Mouse (Mus musculus) forebrain, embryonic 11.5 days (tissue): Measurements from ENCODE around the gene Gpr157. TPM values are rescaled to one million over a fixed set of nuclear protein-coding genes. Genes with fewer than 3 reads are reported as not detected.

Experiments used
- ATAC-seq: fragments of 200-750 bp; cut with Nextera tagmentation; replicated peaks from 2 replicates; pipeline ENCODE4 v1.8.0; 2017; ENCODE audit warnings: moderate TSS enrichment; ENCODE audit not compliant: low FRiP score
- DNase-seq: peaks from one replicate; pipeline ENCODE4 v3.0.0-alpha.2; 2017; ENCODE audit warnings: low spot score
- H3K27ac ChIP-seq: fragments of 300-500 bp; sonication (generic); 2 replicates; pipeline ENCODE4 v1.5.1; 2014; ENCODE audit warnings: low read depth, low read length
- H3K27me3 ChIP-seq: fragments of 300-500 bp; sonication (generic); 2 replicates; pipeline ENCODE4 v1.6.1; 2014; ENCODE audit warnings: mild to moderate bottlenecking, low read length, mixed read lengths; ENCODE audit not compliant: control insufficient read depth, insufficient read depth
- H3K36me3 ChIP-seq: fragments of 300-500 bp; sonication (generic); 2 replicates; pipeline ENCODE4 v1.6.1; 2014; ENCODE audit warnings: mild to moderate bottlenecking, low read length, moderate library complexity, mixed read lengths; ENCODE audit not compliant: control insufficient read depth, insufficient read depth
- H3K4me1 ChIP-seq: fragments of 300-500 bp; sonication (generic); replicated peaks from 2 replicates; pipeline ENCODE4 v1.6.1; 2014; ENCODE audit warnings: low read length, mixed read lengths; ENCODE audit not compliant: control insufficient read depth, insufficient read depth
- H3K4me2 ChIP-seq: fragments of 300-500 bp; sonication (generic); 2 replicates; pipeline ENCODE4 v1.6.1; 2014; ENCODE audit warnings: low read depth, mild to moderate bottlenecking, low read length, moderate library complexity, mixed read lengths; ENCODE audit not compliant: severe bottlenecking
- H3K4me3 ChIP-seq: fragments of 300-500 bp; sonication (generic); 2 replicates; pipeline ENCODE4 v1.5.1; 2014; ENCODE audit warnings: low read depth, low read length
- H3K9ac ChIP-seq: fragments of 300-500 bp; sonication (generic); 2 replicates; pipeline ENCODE4 v1.6.1; 2014; ENCODE audit warnings: low read length
- H3K9me3 ChIP-seq: fragments of 300-500 bp; sonication (generic); 2 replicates; pipeline ENCODE4 v1.6.1; 2016; ENCODE audit warnings: low read length, mixed read lengths; ENCODE audit not compliant: control insufficient read depth
- WGBS: fragments of 180-500 bp; shearing (Covaris S2); extraction: QIAGEN DNeasy Blood & Tissue Kit; methylation state at CpG from one replicate; pipeline ENCODE4 v1.1.7; 2014; 5-methylcytosine and 5-hydroxymethylcytosine counted together
- polyA plus RNA-seq: library from polyadenylated mRNA; unstranded; fragments of >200 nt; fragmentation: Nextera tagmentation; extraction: Ambion mirVana; gene quantifications from 2 replicates; pipeline ENCODE4 v1.2.1, GENCODE M21; 2014

Gene Gpr157
- polyA plus RNA-seq, 1 experiment from 2014 or later: 0.24 TPM

DNA sequence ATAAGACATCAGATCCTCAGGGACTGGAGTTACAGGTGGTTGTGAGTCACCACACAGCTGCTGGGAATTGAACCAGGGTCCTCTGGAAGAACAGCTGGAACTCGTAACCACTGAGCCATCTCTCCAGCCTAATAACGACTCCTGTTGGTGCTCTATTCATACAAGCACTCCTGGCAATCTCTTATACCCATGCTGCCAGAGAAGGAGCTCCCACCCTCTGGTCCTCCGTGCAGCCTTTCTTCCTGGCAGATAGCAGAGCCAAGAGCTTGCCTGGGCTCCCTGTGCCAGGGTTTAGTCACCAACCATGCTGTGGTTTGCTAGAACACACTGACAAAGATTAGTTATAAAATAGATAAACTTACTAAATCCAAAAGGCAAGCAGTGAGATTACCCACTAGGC lies 22.5 kb downstream of the Gpr157 start:
- Histone ChIP-seq H3K27me3 (no peaks in the 10 kb centered on the region), H3K4me2 (no peak overlapping the region), H3K4me3 (no peak overlapping the region), H3K9me3 (no peaks in the 10 kb centered on the region), H3K4me1 (no peaks in the 10 kb centered on the region), H3K36me3 (no peaks in the 10 kb centered on the region), H3K9ac (no peak overlapping the region), H3K27ac (no peak overlapping the region)
- no peak for ATAC-seq
- 65% methylated on average over 3 of the region's 3 CpGs for WGBS
- no peak for DNase-seq

DNA sequence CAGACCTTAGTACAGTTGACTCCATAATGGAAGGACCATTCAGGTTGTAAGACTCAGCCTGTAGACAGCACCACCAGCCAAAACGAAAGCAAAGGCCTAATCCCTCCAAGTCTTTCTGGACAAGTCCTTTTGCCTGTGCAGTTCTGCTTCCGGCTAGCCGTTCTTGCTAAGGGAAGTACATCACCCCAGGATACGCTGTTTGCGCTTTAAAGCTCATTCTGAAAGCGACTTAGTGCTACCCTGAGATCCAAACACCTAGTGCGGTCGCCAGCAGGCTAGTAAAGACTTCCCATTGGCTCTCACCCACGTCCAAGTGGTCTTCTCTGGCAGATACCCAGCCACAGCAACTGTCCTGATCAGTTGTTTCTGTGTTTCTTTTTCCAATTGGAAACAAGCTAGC lies 23.2 kb downstream of the Gpr157 start:
- no peak for ATAC-seq
- no peaks in the 10 kb centered on the region for H3K4me1 ChIP-seq
- no peak overlapping the region for H3K4me3 ChIP-seq
- WGBS: 65% methylated on average over 9 of the region's 9 CpGs
- H3K27me3 ChIP-seq: no peaks in the 10 kb centered on the region
- DNase-seq: no peak
- H3K4me2 ChIP-seq: no peak overlapping the region
- H3K36me3 ChIP-seq: no peaks in the 10 kb centered on the region
- no peaks in the 10 kb centered on the region for H3K9me3 ChIP-seq
- H3K9ac ChIP-seq: no peak overlapping the region
- H3K27ac ChIP-seq: no peak overlapping the region

DNA sequence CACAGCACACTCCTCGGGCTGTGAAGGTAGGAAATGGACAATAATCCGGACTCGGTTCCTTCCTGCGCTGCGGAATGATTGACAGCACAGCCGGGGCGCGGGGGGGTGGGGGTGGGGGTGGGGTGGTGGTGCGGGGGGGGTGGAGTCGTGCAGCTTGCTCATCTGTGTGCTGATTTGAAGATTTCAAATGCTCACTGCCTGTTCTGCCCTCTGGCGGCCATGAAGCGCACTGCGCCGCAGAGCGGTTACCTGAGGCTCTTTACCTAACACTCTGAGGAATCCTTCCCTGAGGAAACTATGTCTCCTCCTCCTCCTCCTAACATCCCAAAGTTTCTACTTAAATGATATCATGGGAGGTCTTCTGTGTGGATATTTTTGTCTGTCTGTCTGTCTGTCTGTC lies 25.7 kb downstream of the Gpr157 start:
- DNase-seq (peak; percentile 82), ATAC-seq (0 out of 2 replicates have a peak, but pooled peaks have one; percentile 10)
- H3K9me3 ChIP-seq: no peaks in the 10 kb centered on the region
- H3K4me1 ChIP-seq: no peaks in the 10 kb centered on the region
- no peak overlapping the region for H3K27ac ChIP-seq
- H3K36me3 ChIP-seq: no peaks in the 10 kb centered on the region
- no peak overlapping the region for H3K4me2 ChIP-seq
- H3K4me3 ChIP-seq: no peak overlapping the region
- no peaks in the 10 kb centered on the region for H3K27me3 ChIP-seq
- 14% methylated on average over 12 of the region's 15 CpGs for WGBS
- H3K9ac ChIP-seq: no peak overlapping the region

DNA sequence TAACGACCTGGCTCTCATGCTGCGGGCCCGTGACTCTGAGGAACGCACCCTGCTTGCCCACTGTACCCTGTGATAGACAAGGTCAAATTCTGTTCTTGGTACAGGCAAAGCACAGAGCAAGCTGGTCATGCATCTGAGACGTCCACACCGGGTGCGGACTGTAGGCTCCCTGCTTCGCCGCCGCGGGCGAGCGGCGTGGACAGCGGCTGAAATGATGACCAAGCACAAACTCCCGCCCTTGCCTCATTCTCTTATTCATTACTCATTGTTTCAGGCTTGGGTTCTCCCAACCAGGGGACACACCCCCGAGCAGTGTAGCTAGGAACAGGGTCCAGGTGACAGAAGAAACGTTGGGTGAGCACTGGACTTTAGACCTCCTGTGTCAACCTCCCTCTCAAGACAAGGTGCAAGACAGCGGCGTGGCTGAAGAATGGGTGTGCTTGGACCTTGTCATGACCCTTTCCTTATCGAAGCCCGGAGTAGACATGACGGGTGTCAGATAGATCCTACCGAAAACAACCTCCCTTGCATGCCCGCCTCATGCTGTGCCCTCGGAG lies 27.4 kb downstream of the Gpr157 start:
- H3K4me1 ChIP-seq: no peaks in the 10 kb centered on the region
- no peak overlapping the region for H3K27ac ChIP-seq
- H3K36me3 ChIP-seq: no peaks in the 10 kb centered on the region
- no peak overlapping the region for H3K4me3 ChIP-seq
- H3K9me3 ChIP-seq: no peaks in the 10 kb centered on the region
- H3K9ac ChIP-seq: no peak overlapping the region
- DNase-seq (no peak), ATAC-seq (no peak)
- 92% methylated on average over 26 of the region's 26 CpGs for WGBS
- no peaks in the 10 kb centered on the region for H3K27me3 ChIP-seq
- H3K4me2 ChIP-seq: no peak overlapping the region

DNA sequence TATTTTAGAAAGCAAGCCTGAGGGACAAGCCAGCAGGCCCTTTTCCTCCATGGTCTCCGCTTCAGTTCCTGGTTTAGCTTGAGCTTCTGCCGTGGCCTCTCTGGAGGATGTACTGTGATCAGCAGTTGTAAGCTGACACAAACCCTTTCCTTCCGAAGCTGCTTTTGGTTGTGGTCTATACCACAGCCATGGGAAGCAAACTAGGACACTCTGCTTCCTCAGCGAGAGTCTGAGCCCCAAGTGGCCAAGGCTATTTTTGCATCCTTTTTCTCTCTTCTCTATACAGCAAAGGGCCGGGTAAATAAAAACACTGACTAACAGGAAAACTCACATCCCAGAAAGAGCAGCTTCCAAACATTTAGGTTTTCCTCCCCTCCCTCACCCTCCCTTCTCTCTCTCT lies 30.1 kb downstream of the Gpr157 start:
- 45% methylated on average over 5 of the region's 5 CpGs for WGBS
- Histone ChIP-seq H3K36me3 (no peaks in the 10 kb centered on the region), H3K4me1 (no peaks in the 10 kb centered on the region), H3K4me3 (no peak overlapping the region), H3K9ac (no peak overlapping the region), H3K27ac (no peak overlapping the region), H3K27me3 (no peaks in the 10 kb centered on the region), H3K4me2 (no peak overlapping the region), H3K9me3 (no peaks in the 10 kb centered on the region)
- DNase-seq (no peak), ATAC-seq (no peak)

DNA sequence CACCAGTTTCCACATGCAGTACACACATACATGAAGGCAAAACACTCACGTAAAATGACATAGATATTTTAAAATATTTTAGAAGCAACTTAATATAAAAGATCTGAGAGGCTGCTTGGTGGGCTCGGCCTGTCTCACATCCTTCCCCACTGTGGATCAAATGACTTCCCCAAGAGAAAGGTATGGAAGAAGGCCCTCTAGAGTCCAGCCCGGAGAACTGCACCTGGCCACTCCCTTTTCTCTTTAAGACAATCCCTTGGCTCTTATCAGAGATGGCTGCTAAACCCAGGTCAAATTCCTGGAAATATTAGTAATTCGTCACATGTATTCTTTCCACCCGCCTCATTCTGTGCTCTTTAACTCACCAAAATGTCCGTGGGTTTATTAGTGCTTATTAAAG lies 31.0 kb downstream of the Gpr157 start:
- no peaks in the 10 kb centered on the region for H3K36me3 ChIP-seq
- ATAC-seq: no peak
- H3K4me3 ChIP-seq: no peak overlapping the region
- no peak overlapping the region for H3K27ac ChIP-seq
- 64% methylated on average over 6 of the region's 6 CpGs for WGBS
- no peak overlapping the region for H3K4me2 ChIP-seq
- no peaks in the 10 kb centered on the region for H3K27me3 ChIP-seq
- no peak overlapping the region for H3K9ac ChIP-seq
- DNase-seq: no peak
- H3K4me1 ChIP-seq: no peaks in the 10 kb centered on the region
- H3K9me3 ChIP-seq: no peaks in the 10 kb centered on the region

DNA sequence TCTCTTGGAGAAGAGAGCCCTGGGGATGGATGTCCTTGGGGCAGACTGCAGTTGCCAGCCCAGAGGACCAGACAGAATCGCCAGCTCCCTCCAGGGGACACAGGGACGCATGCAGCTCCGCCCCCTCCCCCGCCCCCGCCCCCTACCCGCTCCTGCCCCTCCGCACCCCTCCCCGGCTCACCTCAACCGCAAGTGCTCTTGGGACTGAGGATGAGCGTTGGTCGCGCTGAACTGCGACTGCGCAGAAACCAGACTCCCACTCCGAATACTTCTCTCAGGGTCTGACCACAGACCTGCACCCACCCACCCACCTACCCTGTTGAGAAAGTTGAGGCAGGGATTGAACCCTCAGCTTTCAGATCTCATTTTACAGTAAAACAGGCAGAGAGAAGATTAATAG lies 31.9 kb downstream of the Gpr157 start, which contains the start of gene Slc2a5:
Gene Slc2a5 (plus strand): TSS at position 229 of the 400 bp plus-strand sequence.
- no peaks in the 10 kb centered on the region for H3K9me3 ChIP-seq
- H3K4me3 ChIP-seq: 0 out of 2 replicates have a peak within 1 kb of the TSS, but pooled peaks have one; percentile 3
- H3K36me3 ChIP-seq: no peaks in the 10 kb centered on the region
- no peaks in the 10 kb centered on the region for H3K4me1 ChIP-seq
- no peak within 1 kb of the TSS for H3K27ac ChIP-seq
- peak; percentile 79 for DNase-seq
- no peaks in the 10 kb centered on the region for H3K27me3 ChIP-seq
- H3K4me2 ChIP-seq: peak within 1 kb of the TSS; percentile 36
- WGBS: 1% methylated on average over 15 of the region's 15 CpGs
- ATAC-seq: peak; percentile 51; the same call in 1 of the 2 replicates
- peak within 1 kb of the TSS; percentile 32 for H3K9ac ChIP-seq

DNA sequence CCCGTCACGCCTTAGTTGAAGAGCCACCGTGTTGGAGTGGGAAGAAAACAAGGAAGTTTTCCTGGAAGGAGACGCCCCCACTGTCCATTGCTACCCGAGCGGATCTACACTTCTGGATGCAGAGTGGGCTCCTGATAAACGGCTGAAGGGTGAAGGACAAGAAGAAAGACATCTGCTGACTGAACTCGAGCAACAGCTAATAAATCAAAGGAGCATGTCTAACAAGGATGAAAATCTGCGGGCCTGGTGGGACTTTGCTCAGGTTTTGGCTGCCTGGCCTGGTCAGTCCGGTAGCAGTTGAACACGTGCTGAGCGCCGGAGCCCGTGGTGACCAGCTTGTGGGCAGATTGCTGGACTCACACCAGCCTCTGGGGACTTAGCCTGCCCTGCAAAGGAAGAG lies 32.5 kb downstream of the Gpr157 start:
- ATAC-seq: no peak
- peak overlapping the region; percentile 36; the same call in 1 of the 2 replicates for H3K4me2 ChIP-seq
- H3K4me1 ChIP-seq: no peaks in the 10 kb centered on the region
- H3K27me3 ChIP-seq: no peaks in the 10 kb centered on the region
- no peaks in the 10 kb centered on the region for H3K36me3 ChIP-seq
- H3K9me3 ChIP-seq: no peaks in the 10 kb centered on the region
- no peak overlapping the region for H3K9ac ChIP-seq
- 80% methylated on average over 14 of the region's 14 CpGs for WGBS
- DNase-seq: no peak
- H3K4me3 ChIP-seq: no peak overlapping the region
- H3K27ac ChIP-seq: no peak overlapping the region

DNA sequence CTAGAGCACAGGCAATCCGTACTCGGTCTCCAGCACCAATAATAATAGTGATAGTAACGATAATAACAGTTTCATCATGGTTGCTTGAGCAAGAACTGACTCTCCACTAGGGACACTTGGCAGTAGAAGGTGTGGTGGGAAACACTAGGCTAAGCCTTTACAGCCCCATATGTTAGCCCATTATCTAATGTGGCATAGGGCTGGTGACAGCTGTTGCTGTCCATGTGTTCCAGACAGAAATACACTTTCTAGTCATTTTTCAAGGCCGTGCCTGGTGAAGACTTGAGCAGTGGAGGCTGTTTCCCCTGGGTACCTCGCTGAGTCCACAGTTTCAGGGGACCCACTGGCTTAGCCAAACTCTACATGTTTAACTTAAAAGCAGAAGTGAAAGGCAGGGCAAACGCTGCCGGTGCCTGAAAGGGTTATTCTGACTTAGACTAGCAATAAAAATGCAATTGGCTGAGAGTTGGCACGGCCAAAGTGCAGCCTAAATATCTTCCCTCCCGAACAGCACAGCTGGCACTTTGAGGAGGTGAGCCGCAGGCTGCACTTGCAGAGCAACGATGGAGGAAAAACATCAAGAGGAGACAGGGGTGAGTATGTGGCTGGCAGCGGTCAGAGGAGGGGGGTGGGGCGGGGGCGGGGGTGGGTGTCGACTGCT lies 33.1 kb downstream of the Gpr157 start:
- Histone ChIP-seq H3K4me1 (no peaks in the 10 kb centered on the region), H3K4me3 (no peak overlapping the region), H3K4me2 (no peak overlapping the region), H3K9me3 (no peaks in the 10 kb centered on the region), H3K9ac (no peak overlapping the region), H3K36me3 (no peaks in the 10 kb centered on the region), H3K27me3 (no peaks in the 10 kb centered on the region), H3K27ac (no peak overlapping the region)
- no peak for ATAC-seq
- no peak for DNase-seq
- WGBS: 65% methylated on average over 15 of the region's 15 CpGs
